Mouse (Mus musculus) splenic B cell, adult 2 months (primary cell): Measurements from ENCODE around the gene Tpm1.

ENCODE experiments used
- DNase-seq: peaks from one replicate; pipeline ENCODE4 v3.0.0-alpha.2; 2011; ENCODE audit warnings: low read depth, low spot score
- H3K27me3 ChIP-seq: 2 replicates; pipeline ENCODE4 v1.6.1; 2012; ENCODE audit warnings: mild to moderate bottlenecking, low read length, moderate library complexity, mixed read lengths; ENCODE audit not compliant: control insufficient read depth, poor library complexity, insufficient read depth, severe bottlenecking
- H3K36me3 ChIP-seq: 2 replicates; pipeline ENCODE4 v1.6.1; 2012; ENCODE audit warnings: mild to moderate bottlenecking, low read length, moderate library complexity, mixed read lengths; ENCODE audit not compliant: control insufficient read depth, poor library complexity, insufficient read depth, severe bottlenecking

The Tpm1 gene

GRCm38 (mm10) chr9:66991750-66992410, 57.3 kb downstream of the Tpm1 start:
- Histone ChIP-seq H3K27me3 (no peaks in the 10 kb centered on the region), H3K36me3 (no peaks in the 10 kb centered on the region)
- no peak for DNase-seq

- Histone ChIP-seq H3K27me3 (no peaks in the 10 kb centered on the region), H3K36me3 (no peaks in the 10 kb centered on the region)
- DNase-seq, result no peak
Observed at GRCm38 (mm10) chr9:66991021-66991749, 58.0 kb downstream of the Tpm1 start.

DNA sequence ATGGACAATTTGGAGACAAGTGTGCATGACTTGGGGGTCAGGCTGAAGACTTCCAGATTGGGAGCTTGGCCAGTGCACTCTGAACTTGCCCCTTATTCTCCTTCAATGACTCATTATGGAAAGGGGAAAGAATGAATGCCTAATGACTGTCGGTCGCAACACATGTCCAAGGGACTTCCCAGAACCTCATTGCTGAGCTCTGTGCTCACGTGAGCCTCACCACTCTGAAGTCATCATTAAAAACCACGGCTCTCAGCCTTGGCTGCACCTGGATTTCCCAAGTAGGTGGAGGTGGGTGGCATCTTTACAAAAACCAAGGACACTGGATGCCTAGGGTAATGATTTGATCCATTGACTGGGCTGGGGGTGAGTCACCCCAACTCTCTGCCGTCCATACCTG, 59.2 kb downstream of the Tpm1 start:
- DNase-seq, result peak; percentile 23
- Histone ChIP-seq H3K27me3 (no peaks in the 10 kb centered on the region), H3K36me3 (no peaks in the 10 kb centered on the region)

DNA sequence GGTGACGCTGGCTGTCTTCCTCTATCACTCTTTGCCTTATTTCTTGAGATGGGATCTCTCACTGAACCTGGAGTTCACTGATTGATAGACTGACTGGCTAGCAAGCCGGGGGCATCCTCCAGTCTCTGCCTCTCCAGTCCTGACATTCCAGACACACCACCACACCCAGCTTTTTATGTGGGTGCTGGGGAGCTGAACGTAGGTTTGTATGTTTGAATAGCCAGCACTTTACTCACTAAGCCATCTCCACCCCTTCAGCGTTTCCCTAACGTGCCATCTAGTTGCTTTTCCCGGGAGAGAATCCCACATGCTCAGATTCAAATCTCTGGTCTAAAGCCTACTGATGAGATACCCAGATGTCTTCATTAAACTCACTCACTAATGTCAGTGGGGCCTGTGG, 59.6 kb downstream of the Tpm1 start:
- Histone ChIP-seq H3K27me3 (no peaks in the 10 kb centered on the region), H3K36me3 (no peaks in the 10 kb centered on the region)
- no peak for DNase-seq

- Histone ChIP-seq H3K27me3 (no peaks in the 10 kb centered on the region), H3K36me3 (no peaks in the 10 kb centered on the region)
- DNase-seq, result no peak
Observed at GRCm38 (mm10) chr9:66988888-66989414, 60.3 kb downstream of the Tpm1 start.

- no peak for DNase-seq
Observed at GRCm38 (mm10) chr9:66988198-66988887, 60.9 kb downstream of the Tpm1 start.

DNA sequence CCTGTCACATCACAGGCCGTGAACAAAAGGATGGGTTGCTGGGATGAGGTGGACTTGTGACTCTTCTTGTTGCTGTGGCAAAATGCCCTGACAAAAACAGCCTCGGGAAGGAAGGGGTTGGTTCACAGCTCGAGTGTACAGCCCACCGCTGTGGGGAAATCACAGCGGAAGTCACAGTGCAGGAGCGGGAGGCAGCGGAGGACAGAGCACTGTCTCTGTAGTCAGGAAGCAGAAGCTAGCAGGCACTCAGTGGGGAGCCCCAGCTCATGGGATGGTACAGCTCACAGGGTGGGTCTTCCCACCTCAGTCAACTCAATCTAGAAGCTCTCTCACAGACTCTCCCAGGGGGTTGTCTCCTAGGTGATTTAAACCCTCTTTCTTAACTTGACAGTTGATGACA, 63.8 kb downstream of the Tpm1 start:
- DNase-seq, result no peak
- no peaks in the 10 kb centered on the region for H3K27me3 ChIP-seq
- no peaks in the 10 kb centered on the region for H3K36me3 ChIP-seq

More at GRCm38 (mm10) chr9:66988198-66988887, 60.9 kb downstream of the Tpm1 start:
- Histone ChIP-seq H3K27me3 (no peaks in the 10 kb centered on the region), H3K36me3 (no peaks in the 10 kb centered on the region)

DNA sequence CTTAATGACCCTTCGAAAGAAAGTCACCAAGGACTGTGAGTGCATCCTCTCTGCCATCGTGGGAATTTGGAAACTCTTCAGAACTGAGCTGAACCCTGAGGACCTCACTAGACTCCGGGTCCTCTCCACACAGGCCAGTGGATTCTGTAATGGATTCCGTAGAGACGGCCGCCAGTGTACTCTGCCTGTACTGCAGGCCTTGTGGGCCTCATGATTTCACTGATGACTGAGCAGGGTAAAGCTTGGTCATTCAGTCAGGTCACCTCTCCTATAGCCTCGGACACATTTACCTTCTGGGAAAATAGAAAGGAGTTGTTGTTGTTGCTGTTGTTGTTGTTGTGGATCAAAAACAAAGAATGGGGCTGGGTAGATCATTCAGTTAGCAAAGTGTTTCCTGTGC, 67.1 kb downstream of the Tpm1 start:
- H3K36me3 ChIP-seq, result no peaks in the 10 kb centered on the region
- DNase-seq, result no peak

DNA sequence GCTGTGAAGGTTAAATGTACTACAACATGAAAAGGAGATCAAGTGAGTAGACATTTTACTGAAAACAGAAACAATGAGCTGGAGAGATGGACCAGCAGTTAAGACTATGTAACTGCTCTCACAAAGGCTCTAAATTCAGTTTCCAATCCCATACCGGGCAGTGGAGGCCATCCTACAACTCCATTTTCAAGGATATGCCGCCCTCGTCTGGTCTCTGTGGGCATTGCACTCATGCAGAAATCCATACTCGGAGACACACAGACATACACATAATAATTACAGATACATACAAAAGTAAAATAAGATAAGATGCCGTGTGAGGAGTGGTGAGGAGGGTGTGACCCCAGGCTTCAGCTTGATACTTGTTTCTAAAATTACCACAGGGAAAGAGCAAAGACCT, 68.7 kb downstream of the Tpm1 start:
- Histone ChIP-seq H3K27me3 (no peaks in the 10 kb centered on the region), H3K36me3 (no peaks in the 10 kb centered on the region)
- DNase-seq, result peak; percentile 87

More for the DNA sequence above, 67.1 kb downstream of the Tpm1 start:
- no peaks in the 10 kb centered on the region for H3K27me3 ChIP-seq

DNA sequence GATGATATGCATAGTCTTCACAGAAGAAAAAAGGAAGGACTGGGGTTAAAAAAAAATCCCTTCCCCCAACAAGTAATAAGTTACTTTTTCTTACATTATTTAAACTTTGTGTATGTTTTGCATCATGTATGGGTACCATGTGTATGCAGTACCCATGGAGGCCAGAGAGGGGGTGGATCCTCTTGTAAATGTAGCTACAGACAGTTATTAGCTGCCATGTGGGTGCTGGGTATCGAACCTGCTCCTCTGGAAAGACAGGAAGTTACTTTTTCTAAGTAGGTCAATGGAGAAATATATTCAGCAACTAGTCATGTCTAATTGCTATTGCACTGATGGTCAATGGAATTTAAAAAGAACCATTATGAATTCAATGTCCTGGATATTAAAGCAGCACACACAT, 70.7 kb downstream of the Tpm1 start:
- Histone ChIP-seq H3K27me3 (no peaks in the 10 kb centered on the region), H3K36me3 (no peaks in the 10 kb centered on the region)
- DNase-seq, result peak; percentile 39

DNA sequence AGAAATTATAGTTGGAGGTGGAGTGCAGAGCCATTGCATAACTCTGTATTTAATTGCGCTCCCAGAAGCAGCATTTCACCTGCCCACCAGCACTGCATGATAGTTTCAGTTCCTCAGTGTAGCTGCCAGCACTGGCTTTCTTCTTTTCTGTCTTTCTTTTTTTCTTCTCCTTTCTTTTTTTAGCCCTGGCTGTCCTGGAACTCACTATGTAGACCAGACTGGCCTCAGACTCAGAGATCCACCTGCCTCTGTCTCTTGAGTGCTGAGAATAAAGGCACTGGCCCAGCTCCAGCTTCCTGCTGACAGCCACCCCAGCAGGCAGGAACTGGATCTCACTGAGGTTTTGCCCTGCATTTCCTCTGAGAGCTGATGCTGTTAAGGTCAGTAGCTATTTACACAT, 71.2 kb downstream of the Tpm1 start:
- Histone ChIP-seq H3K36me3 (no peaks in the 10 kb centered on the region), H3K27me3 (no peaks in the 10 kb centered on the region)
- peak; percentile 68 for DNase-seq

GRCm38 (mm10) chr9:66977121-66977520, 72.1 kb downstream of the Tpm1 start:
- Histone ChIP-seq H3K27me3 (no peaks in the 10 kb centered on the region), H3K36me3 (no peaks in the 10 kb centered on the region)
- no peak for DNase-seq

DNA sequence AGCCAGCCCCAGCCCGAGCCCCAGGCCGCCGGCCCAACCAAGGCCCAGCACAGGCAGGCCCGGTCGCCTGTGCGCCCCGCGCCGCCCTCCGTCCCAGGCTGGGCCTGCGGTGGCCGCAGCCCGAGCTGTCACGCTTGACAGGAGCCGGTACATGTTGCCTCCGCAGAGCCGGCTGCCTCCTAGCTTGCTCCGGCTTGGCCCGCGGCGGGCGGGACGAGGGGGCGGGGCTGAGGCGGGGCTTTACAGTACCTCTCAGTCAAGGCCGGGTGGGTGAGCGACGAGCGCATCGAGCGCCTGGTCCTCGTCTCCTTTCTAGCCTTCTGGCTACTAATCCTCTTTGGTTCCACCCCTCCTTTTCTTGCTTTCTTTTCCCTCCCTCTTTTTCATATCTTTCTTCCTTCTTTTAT, 74.0 kb downstream of the Tpm1 start, which contains the start of gene Lactb:
Gene Lactb (minus strand): TSS at position 246 of the 407 bp plus-strand sequence.
- Histone ChIP-seq H3K27me3 (no peaks in the 10 kb centered on the region), H3K36me3 (peaks cover 5% of the 10 kb centered on the region; the same call in 1 of the 2 replicates)
- DNase-seq, result peak; percentile 88

DNA sequence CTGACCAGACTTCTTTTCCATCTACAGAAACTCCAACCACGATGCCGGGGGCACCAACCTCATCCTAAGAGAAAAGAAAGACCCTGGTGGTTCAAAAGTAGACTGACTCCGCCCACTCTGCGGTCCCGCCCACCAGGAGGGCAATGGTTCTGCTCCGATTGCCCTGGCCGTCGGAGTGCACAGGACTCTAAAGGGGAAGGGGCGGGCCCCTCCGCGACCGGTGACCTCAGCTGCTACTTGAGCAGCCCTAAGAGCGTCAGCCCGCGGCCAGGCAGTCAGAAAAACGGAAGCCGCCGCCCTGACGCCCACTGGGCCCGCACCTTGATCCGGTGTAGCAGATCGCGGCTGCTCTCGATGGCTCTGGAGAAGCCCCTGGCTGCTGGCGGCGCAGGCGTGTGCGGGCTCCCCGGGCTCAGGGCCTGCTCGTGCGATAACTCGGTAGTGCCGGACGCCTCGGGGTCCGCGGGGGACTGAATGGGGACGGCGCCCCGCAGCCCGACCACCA, 74.4 kb downstream of the Tpm1 start:
- Histone ChIP-seq H3K36me3 (peaks cover 5% of the 10 kb centered on the region), H3K27me3 (no peaks in the 10 kb centered on the region)

More for the DNA sequence above, 74.4 kb downstream of the Tpm1 start:
- DNase-seq, result peak; percentile 96
